Mouse (Mus musculus) frontal cortex, adult (tissue): Measurements from ENCODE around the gene 4930519G04Rik.
A peak's percentile ranks its signal among the peaks of the same experiment; 100 is the strongest.
"Not testable (repeated sequence)": the region's sequence is repeated elsewhere in the genome, so short reads cannot be mapped to it uniquely, and the experiment has no call there.

ENCODE experiments used
- ATAC-seq: cut with Nextera tagmentation; 2 replicates; pipeline ENCODE4 v1.9.2; 2017; ENCODE audit warnings: mild to moderate bottlenecking, moderate library complexity, mixed read lengths; ENCODE audit not compliant: low TSS enrichment

Gene 4930519G04Rik

DNA sequence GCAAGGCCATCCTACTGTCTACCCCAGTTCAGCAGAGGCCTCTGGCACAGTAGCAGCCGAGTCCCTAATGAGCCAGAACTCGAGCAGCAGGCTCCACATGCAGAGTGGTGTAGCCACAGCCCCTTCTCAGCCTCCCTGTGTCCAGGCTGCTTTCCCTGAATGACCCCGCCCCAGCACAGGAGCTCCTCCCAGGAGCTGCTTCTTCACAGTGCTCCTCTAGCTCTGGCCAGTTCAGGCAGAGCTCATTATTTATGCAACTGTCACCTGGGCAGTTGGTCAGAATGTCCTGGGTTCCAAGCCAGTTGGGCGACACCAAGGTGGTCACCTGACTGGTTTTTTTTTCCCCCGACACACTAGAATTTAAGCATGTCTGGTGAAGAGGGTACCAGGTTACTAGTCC is at the start of gene 4930519G04Rik:
TSS of gene 4930519G04Rik (plus strand) at position 301 of the 400 bp plus-strand sequence.
- not testable (repeated sequence) for ATAC-seq

DNA sequence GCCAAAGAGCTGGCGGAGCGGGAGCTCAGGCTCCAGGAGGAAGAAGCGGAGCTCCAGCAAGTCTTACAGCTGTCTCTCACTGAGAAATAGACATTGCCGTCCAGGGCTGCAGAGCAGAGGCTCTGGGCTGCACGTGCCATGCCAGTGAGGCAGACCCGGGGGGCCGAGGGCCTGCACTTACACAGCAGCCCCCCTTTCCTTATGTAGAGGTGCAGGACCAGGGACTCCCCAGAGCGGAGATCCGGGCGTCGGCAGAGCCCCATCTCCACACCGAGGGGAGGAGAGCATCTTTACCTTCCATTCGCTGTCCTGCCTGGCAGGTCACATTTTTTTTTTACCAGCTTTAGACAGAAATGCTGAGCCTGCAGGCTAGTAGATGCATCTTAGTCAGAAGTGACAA is 49.1 kb upstream of the 4930519G04Rik start:
- ATAC-seq, result no peak

DNA sequence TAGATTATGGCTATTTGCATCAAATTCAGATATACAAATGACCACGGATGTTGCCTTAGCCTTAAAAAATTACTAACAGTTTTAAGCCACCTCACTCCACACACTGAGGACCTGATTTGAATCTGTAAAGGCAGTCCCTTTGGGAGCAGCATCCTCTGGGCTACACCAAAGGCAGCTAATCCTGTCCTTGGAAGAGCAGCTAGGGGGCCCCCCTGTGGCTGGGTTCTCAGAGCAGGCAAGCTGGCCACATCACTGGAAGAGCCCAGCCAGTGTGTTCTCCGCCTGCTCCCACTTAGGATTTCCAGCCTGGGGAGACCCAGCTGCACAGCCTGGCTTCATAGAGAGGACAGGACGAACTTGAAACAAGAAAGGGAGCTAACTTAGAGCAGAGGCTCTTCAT is 48.5 kb upstream of the 4930519G04Rik start:
- peak; percentile 88 for ATAC-seq

DNA sequence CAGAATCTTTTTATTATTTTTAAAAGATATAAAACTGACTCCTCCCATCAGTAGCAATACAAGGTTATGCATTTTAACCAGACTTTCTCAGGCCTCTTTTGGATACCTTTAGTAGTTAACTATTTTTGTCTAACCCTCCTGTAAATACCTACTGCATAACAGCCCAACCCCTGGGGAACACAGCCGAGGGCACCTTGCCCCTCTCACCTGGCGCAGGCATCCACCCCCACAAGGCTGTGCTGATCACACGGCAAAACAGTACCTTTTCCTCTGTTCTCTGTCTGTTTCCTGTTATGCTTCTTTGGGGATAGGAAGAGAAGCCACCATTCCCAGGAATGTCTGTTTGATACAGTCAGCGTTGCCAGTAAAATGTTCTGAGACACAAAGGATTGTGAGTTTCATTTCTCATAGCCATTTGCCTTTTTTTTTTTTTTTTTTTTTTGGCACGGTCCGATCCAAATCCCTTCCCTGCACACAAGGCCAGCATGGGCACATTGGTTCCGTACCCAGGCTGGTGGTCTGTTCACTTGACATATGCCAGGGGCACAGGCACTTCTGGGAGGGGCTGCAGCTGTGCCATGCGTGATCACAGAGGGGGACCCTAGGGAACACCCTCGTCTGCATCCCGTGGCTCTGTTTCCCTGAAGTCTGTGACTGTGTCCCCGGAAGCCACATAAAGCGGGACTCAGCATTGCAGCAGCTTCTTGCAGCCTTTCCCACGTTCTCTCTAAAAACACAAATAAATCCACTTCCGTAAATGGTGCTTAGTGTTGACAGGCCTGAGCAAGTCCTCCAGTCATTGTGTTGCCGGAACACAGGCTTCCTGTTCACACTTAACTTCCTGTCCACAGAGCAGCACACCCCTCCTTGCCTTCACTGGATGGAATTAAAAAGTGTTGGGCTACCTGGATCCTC is 47.8 kb upstream of the 4930519G04Rik start:
- no peak for ATAC-seq

DNA sequence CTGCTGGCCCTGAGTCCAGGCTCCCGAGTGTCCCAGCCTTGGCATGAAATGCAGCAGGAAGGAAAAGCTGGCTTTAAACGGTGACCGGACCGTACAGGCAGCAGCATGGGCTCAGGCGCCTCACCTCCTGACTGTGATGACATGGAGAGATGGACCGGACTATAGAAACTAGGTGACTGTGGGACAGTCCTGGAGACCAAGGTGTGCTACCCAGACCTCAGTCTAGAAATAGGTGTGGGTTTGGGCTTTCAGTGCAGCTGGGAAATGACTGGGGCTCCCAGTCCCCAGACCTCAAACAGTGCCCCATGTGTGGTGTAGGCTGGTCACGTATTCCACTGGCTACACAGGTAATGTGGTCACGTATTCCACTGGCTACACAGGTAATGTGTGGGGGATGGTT is 46.8 kb upstream of the 4930519G04Rik start:
- ATAC-seq, result no peak

DNA sequence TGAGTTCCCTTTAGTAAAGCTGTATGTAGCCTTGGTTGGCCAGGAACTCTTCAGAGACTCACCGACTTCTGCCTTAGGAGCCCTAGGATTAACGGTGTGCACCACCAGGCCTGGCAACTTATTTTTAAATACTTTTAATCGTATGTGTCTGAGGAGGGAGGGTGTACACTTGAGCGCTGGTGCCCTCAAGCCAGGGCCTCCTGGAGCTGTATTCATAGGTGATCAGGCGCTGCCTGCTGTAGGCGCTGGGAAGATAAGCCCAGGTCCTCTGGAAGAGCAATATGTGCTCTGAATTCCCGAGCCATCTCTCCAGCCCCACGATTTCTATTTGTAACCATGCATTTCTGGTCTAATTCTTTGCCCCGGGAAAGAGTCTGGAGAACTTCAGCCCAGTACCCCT is 46.4 kb upstream of the 4930519G04Rik start:
- no peak for ATAC-seq

DNA sequence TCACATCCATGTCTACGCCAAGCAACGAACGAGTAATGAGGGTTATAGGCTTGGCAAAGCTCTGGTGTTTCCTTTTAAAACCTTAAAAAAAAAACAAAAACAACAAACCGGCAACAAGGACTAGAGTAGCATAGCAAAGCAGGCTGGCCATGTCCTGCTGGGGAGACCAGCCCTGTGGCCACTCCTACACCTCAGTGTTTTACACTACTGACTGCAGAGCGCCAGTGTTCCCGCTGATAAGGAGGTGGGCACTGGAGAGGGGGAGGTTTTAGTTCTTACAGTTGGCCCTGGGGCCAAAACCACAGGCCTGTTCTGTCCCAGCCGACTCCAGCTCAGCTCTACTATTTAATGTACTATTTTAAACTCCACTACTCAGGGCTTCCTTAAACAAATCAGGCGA is 46.0 kb upstream of the 4930519G04Rik start:
- no peak for ATAC-seq

DNA sequence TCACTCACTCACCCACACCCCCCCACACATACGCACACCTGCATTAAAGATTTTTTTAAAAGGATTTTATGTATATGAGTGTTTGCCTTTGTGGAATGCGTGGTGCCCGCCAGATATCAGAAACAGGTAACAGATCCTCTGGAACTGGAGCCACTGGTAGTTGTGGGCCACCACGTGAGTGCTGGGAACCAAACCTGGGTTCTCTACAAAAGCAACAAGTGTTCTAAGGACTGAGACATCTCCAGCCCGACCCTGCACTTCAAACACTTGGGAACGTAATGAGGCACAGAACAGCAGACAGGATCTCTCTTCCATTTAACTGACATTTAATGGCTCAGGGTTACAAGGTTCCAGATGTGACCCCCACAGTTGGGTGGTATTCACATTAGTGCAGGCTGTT is 45.6 kb upstream of the 4930519G04Rik start:
- ATAC-seq, result no peak

DNA sequence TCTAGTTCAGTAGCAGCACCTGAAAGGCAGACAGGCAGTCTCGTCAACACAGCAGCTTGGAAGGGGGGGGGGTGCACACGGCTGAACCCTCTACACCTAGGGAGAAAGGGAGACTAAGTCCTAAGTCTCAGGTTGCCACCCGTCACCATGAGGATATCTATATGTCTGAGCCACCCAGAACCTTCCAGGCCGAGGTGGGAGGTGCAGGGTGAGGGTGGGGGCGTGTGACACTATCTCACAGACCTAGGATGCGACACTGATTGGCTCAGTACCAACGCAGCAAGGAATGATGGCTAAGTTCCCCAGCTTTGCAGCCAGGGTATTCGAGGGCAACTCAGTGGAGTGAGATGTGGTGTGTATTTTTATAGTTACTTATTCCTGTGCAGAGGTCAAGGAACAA is 45.1 kb upstream of the 4930519G04Rik start:
- no peak for ATAC-seq

DNA sequence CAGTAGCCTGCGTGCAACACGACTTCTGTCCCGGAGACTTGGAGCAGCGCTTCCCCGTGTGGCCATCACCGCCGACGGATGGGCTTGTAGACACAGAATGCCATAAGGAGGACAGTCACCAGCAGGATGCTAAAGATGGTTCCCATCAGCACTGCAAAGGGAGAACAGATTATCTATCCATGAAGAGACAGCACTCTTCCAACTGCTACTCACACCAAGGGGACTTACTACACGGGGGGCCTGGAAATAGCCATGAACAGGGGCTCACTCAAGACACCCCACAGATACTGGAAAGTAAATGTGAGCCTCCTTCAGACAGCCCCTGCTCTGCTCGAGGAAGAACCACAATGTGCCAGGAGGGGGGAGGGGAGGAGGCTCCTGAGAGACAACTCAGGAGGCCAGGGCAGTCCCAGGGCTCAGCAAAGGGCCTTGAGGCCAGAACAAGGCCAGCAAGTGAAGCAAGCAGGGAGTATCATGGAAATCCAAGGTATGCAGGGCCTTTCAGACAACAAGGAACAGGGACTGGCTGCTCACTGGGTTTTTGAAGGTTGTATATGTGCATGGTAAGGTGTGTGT is 44.2 kb upstream of the 4930519G04Rik start:
- ATAC-seq, result no peak

DNA sequence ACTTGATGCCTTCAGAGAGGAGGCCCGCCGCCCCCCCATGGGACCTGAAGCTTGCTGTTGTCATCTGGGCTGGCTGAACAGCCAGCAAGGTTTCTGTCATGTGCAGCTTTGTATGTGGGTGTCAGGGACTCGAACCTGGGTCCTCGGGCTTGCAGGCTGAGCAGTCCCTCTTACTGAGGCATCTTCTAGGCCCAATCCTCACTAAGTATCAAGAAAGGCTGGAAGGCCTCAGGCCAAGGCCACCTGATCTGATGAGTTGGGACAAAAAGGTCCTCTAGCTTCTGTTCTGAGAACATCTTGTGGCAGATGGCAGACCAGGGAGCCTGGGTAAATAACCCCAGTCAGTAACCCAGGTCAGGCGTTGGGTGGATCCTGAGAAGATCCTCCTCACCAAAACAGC is 43.6 kb upstream of the 4930519G04Rik start:
- no peak for ATAC-seq

DNA sequence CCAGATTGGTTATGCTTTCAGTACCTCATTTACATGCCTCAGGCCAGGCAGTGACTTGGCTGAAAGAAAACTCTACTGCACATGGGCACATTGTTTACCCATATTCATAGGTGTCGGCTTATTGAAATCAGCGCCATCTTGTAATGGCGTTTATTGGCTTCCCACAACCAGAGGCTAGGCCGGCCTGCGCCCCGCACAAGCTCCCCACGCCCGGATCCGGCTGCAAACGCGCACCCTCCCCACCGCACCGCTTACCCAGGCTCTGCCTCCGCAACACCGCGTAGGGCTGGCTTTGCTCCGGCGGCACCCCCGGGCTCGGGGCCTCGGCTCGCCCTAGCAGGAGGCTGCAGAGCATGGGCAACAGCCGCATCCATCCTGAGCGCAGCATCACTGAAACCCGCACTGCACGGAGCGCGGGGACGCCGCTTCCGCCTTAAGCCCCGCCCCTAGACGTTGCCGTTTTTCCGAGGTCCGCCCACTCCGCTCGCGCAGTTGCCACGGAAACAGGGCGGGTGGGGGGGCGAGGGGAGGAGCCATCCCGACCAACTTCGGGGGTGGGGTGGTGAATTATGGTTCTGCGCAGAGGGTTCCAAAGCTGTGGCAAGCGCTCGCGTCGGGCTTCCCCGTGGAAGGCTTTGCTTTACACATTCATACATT is 39.8 kb upstream of the 4930519G04Rik start:
- ATAC-seq, result peak; percentile 96

DNA sequence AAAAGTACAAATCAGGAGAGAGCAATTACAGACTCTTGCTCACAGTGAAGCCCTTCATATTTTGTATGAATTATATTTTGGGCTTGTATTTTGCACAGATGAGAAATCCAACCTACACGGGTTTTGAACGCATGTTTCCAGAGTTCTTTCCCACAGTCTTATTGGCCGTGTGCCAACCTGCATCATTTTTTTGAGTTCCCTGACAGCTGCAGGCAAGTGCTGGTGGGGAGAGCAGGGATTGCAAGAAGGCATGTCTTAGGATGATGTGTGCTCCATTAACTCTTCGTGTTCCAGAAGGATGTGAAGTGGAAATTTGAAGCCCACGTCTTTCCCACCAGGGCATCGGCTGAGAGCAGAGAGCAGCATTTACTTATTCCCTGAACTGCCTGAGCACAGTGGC is 36.9 kb upstream of the 4930519G04Rik start:
- ATAC-seq, result no peak

DNA sequence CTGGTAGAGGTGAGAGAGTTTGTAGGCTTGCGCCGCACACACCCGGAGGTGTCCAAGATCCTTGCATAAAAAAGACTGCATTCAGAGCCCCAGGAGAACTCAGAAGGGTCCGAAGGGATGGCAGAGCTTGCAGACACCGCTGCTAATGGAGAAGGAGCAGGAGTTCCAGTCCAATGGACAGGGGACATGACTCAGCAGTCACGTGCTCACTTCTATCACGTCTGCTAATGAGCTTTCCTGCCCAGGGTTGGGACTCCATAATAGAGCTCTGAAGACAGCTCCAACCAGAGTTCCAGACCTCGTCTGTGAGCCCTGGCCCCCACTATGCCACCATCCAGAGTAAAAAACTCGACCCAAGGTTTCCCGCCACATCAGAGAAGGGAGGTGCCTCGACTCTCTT is 35.3 kb upstream of the 4930519G04Rik start:
- no peak for ATAC-seq

DNA sequence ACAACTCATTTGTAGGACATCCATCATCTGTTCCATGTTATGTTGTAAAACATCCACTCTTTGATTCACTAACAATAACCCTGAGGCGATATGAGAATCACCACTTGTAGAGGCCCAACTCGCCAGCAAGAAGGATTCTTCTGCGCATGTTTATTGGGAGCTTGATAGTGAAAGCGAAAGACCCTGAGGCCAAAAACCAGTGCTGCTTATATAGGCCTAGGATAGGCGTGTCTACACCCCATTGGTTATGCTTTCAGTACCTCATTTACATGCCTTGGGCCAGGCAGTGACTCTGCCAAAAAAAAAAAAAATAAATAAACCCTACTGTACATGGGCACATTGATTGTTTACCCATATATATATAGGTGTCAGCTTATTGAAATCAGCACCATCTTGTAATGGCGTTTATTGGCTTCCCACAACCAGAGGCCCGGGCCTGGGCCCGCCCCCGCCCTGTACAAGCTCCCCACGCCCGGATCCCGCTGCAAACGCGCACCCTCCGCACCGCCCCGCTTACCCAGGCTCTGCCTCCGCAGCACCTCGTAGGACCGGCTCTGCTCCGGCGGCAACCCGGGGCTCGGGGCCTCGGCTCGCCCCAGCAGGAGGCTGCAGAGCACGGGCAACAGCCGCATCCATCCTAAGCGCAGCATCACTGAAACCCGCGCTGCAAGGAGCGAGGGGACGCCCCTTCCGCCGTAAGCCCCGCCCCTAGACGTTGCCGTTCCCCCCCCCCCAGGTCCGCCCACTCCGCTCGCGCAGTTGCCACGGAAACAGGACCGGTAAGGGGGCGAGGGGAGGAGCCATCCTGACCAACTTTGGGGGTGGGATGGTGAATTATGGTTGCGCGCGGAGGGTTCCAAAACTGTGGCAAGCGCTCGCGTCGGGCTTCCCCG is 30.4 kb upstream of the 4930519G04Rik start, which contains the start of gene 1500011B03Rik:
TSS of gene 1500011B03Rik (minus strand) at position 673 of the 893 bp plus-strand sequence.
- peak; percentile 82 for ATAC-seq

DNA sequence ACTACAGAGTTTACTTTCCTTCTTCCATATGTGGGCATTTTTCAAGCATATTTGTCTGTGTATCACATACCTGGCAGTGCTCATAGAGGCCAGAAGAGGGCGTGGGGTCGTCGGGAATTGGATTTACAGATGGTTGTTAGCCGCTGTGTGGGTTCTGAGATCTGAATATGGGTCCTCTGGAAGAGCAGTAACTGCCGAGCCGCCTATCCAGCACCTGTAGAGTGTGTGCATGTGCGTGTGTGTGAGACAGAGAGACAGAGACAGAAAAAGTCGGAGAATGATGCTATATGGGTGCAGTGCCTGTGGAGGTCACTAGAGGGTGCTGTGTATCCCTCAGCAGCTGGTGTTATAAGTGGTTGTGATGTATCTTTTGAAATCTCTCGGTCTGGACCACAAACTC is 29.3 kb upstream of the 4930519G04Rik start:
- peak; percentile 22; the same call in 1 of the 2 replicates for ATAC-seq

DNA sequence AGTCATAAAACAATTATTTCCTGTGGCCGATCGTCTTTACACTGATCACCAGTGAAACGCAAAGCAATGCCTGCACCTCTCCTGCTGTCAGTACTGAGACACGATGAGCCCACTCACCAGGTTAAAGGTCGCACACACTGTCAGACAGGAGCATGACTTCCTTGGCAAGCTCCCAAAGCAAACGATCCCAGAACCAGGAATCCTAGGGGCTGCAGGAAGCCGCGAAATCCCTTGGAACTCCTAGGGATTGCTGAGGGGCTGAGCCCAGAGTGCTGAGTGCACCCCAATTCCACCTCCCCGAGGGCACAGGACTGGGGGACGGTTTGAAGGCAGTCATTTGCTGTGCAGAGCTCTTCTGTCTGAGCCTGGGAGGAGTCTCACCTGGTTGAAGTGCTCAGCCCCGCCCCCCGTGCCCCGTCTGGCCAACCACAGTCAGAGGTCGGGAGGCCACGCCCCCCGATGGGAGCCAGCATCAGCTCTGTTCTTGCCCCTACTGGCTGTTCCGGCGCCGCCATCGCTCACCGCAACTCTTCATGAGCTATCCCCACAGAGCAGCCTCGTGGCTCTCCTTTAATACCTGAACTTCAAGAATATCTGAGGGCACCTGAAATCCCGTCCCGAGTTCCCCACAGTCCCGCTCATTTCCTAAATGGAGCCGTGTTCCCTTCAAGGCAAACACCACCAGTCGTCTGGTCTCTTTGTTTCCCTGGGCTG is 27.3 kb upstream of the 4930519G04Rik start:
- peak; percentile 70; the same call in 1 of the 2 replicates for ATAC-seq

DNA sequence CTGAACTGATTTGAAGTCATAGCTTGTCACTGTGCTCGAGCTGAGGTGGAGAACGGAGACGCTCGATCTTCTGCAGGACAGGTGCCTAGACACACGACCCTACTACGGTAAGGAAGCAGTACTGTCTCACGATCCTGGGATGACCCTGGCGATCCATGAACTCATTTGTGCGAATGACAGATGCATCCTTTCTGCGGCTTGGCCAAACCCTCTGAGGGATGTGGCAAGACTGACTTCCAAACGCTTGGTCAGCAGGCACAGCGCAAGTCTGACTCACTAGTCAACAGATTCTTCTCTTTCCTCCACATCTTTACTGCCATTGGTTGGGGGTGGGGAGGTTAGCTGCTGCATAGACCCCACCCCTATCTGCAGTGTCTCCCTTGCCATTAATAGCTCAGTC is 26.0 kb upstream of the 4930519G04Rik start:
- no peak for ATAC-seq

DNA sequence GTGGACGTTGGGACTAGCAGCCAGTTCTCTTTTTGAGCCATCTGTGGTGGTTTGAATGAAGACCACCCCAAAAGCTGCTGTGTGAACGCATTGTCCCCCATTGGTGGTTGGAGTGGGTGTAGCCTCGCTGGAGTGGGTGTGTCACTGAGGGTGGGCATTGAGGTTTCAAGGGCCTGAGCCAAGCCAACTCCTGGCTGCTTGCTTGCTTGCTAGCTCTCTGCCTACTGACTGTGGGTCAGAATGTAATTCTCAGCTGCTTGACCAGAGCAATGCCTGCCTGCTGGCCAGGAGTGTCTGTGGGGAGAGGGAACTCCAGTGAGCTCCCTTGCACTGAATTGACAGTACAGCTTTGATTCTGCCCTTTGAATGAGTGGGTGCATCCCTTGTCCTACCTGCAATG is 23.7 kb upstream of the 4930519G04Rik start:
- no peak for ATAC-seq

DNA sequence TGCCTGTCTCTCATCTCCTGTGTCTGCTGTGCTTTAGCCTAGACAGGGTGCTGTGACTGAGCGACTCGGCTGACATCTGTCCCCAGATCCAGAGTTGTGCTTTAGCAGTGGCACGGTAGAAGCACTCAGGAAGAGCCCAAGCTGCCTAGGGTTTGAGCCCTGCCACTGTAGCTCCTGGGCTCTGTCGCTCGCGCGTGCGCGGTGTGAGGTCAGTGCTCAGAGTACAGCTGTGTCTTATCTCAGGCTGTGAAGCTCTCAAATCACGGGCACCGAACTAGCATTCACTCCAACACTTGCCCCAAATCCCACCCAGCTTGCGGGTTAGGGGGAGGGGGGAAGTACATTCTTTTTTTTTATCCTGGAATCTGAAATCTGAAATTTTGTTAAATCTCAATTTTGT is 16.6 kb upstream of the 4930519G04Rik start:
- no peak for ATAC-seq

DNA sequence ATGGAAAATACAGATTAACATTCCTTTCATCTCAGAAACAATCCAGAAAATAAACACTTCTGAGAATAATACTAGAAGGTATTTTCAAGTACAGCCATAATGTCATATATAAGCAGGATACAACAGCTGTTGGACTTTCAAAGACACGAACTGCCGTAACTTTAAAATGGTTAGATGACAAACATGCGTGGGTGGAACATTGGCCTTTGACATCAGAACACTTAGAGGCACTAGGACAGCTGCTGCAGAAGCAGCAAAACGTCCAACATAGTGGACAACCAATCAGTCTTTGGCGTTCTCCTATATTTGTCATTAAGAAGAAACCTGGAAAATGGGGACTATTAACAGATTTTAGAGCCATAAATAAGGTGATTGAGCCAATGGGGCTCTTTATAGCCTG is 13.0 kb upstream of the 4930519G04Rik start:
- not testable (repeated sequence) for ATAC-seq
